Mouse (Mus musculus): ENCODE results near the gene Masp2. TPM values are rescaled to one million over a fixed set of nuclear protein-coding genes. Genes with fewer than 3 reads are reported as not detected.
A peak's percentile ranks its signal among the peaks of the same experiment; 100 is the strongest.

The Masp2 gene
- polyA plus RNA-seq, 1 experiment from 2014 or later: 8.5 TPM

DNA sequence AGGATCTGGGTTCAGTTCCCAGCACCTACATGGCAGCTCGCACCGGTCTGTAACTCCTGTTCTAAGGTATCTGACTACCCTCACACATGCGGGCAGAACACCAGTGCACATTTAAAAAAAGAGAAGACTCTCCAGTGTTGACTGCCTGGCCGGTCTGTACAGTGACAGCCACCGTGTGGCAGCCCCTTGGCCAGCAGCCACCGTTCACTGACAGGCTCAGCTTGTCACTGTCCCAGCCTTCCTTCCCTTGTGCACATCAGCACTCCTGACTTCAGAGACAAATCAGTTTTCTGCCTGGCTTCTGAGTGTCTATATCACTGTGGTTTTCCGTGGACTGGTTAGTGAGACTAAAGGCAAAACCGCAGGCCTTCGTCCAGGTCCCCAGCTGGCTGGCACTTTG lies 13.6 kb upstream of the Masp2 start:
- no peak overlapping the region for H3K27ac ChIP-seq
- peaks cover 17% of the 10 kb centered on the region for H3K36me3 ChIP-seq
- no peak overlapping the region for H3K4me3 ChIP-seq
- H3K9ac ChIP-seq: no peak overlapping the region
- H3K9me3 ChIP-seq (replicated peaks): no peaks in the 10 kb centered on the region
- H3K4me1 ChIP-seq: peaks cover 61% of the 10 kb centered on the region
- no peaks in the 10 kb centered on the region for H3K27me3 ChIP-seq (replicated peaks)
- H3K4me2 ChIP-seq: no peak overlapping the region
- WGBS (ENCODE audit: insufficient replicate concordance): 64% methylated on average over 9 of the region's 9 CpGs
- ATAC-seq: no peak

DNA sequence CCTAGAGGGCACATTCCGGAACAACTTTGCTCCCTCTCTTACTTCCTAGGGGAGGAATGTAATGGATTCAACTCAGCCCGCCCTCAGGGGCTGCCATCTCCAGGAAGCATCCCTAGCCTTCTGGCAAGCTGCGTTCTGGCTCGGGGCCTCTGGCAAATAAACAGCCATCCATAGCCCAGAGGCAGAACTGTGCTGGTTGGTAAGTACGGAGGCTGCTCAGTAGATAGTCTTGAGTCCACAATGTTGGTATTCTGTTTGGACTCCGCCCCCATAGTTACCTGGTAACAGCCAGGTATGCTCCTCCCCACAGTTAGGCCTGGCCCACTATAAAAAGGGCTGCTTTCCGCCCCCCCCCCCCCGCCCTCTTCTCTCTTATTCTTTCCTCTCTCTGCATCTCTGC lies 12.8 kb upstream of the Masp2 start:
- Histone ChIP-seq H3K4me2 (no peak overlapping the region), H3K4me3 (no peak overlapping the region), H3K4me1 (peaks cover 62% of the 10 kb centered on the region), H3K27me3 (replicated peaks) (no peaks in the 10 kb centered on the region), H3K9ac (no peak overlapping the region), H3K9me3 (replicated peaks) (no peaks in the 10 kb centered on the region), H3K27ac (no peak overlapping the region), H3K36me3 (peaks cover 25% of the 10 kb centered on the region)
- no peak for ATAC-seq
- WGBS (ENCODE audit: insufficient replicate concordance): 82% methylated on average over 6 of the region's 8 CpGs

DNA sequence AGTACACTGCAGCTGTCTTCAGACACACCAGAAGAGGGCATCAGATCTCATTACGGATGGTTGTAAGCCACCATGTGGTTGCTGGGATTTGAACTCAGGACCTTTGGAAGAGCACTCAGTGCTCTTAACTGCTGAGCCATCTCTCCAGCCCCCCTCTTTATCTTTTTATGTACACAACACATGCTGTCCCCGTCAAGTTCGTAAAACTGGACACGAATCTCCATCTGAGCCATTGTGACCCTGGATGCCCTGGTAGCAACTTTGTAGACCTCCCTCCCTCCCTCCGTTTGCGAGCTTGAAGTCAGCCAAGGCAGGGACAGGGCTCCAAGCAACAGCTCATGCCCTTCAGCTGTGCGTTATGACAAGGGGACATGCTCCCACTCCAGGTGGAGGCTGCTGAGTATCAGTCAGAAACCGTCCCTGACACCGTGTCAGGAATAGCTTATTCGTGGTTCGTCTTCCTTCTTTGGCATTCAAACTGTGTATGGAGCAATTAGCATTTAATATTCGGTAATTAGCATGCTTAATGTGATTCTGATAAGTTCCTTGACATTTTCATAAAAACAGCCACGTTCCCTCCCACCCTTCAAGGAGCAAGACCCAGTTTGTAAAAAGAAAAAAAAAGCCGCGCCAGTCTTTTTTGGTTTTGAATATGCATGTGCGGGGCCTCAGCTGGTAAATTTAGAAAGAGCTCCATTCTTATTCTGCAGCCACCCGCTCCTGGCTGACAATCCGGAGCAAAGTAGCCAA lies 11.8 kb upstream of the Masp2 start:
- ATAC-seq: no peak
- Histone ChIP-seq H3K4me1 (peaks cover 61% of the 10 kb centered on the region), H3K36me3 (peaks cover 35% of the 10 kb centered on the region), H3K4me2 (peak overlapping the region; percentile 98), H3K9ac (peak overlapping the region; percentile 90), H3K9me3 (replicated peaks) (no peaks in the 10 kb centered on the region), H3K4me3 (peak overlapping the region; percentile 93), H3K27me3 (replicated peaks) (no peaks in the 10 kb centered on the region), H3K27ac (peak overlapping the region; percentile 78)
- 4% methylated on average over 18 of the region's 18 CpGs for WGBS (ENCODE audit: insufficient replicate concordance)

DNA sequence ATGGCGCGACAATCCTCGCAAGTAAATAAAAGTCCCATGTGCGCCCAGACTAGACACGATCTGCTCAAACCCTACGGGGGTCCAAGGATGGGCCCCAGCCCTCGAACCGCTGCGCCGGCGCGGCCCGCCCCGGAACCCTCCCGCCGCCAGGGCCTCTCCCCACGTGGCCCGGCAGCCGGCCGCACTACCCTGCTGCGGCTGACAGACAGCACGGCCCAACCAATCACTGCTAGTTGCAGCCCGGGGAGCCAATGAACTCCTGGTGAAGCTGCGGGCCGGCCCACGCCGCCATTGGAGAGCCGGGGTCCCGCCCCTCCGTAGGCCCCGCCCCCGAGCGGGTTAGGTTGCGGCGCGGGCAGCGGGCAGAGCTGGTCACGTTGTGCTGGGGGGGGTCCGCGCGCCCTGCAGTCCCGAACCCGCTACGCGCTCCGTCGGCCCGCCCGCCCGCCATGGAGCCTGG lies 11.2 kb upstream of the Masp2 start, which contains the start of gene Srm:
Gene Srm (plus strand): TSS at position 333 of the 460 bp plus-strand sequence.
- peak within 1 kb of the TSS; percentile 90 for H3K9ac ChIP-seq
- WGBS (ENCODE audit: insufficient replicate concordance): 0% methylated on average over 37 of the region's 50 CpGs
- ATAC-seq: peak; percentile 98

DNA sequence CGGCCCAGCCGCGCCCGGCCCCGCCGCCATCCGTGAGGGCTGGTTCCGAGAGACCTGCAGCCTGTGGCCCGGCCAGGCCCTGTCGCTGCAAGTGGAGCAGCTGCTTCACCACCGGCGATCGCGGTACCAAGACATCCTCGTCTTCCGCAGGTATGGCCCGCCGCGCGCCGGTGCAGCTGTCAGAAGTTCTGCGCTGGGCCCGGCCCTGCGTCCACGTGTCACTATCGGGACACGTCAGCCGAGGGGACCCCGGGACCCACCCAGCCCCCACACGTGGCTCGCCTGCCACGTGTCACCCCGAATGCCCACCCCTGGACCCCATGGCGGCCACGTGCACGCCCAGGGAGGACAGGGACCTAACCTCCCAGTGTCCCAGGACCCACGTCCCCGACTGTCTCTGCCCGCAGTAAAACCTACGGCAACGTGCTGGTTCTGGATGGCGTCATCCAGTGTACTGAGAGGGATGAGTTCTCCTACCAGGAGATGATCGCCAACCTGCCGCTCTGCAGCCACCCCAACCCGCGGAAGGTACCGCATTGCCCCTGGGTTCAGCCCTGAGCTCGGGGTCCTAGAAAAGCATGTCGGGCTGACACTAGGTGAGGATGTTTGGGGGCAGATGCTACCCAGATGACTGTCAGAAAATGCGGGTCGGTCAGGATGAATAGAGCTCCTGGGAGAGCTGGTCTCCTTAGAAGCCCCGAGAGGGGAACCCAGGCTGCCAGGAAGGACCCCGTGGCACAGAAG lies 10.5 kb upstream of the Masp2 start:
- H3K4me3 ChIP-seq: peak overlapping the region; percentile 93
- H3K36me3 ChIP-seq: peaks cover 47% of the 10 kb centered on the region
- WGBS (ENCODE audit: insufficient replicate concordance): under 1% methylated on average over 53 of the region's 53 CpGs
- H3K27ac ChIP-seq: peak overlapping the region; percentile 78
- H3K9ac ChIP-seq: peak overlapping the region; percentile 90
- peak overlapping the region; percentile 98 for H3K4me2 ChIP-seq
- no peaks in the 10 kb centered on the region for H3K9me3 ChIP-seq (replicated peaks)
- no peaks in the 10 kb centered on the region for H3K27me3 ChIP-seq (replicated peaks)
- peaks cover 52% of the 10 kb centered on the region for H3K4me1 ChIP-seq
- peak; percentile 50 for ATAC-seq

More for the DNA sequence above, 11.2 kb upstream of the Masp2 start, which contains the start of gene Srm:
- H3K27me3 ChIP-seq (replicated peaks): no peaks in the 10 kb centered on the region
- peak within 1 kb of the TSS; percentile 98 for H3K4me2 ChIP-seq
- peaks cover 58% of the 10 kb centered on the region for H3K4me1 ChIP-seq
- H3K36me3 ChIP-seq: peaks cover 41% of the 10 kb centered on the region
- no peaks in the 10 kb centered on the region for H3K9me3 ChIP-seq (replicated peaks)
- H3K27ac ChIP-seq: peak within 1 kb of the TSS; percentile 78
- H3K4me3 ChIP-seq: peak within 1 kb of the TSS; percentile 93

DNA sequence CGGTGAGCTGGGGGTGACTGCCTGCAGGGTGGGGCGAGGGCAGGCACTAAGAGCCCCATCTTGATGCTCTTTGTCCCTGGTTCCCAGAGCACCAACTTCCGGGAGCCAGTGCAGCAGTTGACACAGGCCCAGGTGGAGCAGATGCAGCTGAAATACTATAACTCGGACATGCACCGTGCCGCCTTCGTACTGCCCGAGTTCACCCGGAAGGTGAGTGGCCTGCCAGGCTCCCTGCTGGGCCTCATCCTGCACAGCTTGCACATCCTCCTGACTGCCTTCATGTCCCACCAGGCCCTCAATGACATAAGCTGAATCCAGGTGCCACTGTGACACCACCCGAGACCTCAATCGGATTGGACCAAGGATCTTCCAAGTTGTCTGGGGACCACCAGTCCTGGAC lies 8.4 kb upstream of the Masp2 start:
- Histone ChIP-seq H3K4me2 (peak overlapping the region; percentile 98; the same call in 1 of the 2 replicates), H3K4me1 (peaks cover 41% of the 10 kb centered on the region)

DNA sequence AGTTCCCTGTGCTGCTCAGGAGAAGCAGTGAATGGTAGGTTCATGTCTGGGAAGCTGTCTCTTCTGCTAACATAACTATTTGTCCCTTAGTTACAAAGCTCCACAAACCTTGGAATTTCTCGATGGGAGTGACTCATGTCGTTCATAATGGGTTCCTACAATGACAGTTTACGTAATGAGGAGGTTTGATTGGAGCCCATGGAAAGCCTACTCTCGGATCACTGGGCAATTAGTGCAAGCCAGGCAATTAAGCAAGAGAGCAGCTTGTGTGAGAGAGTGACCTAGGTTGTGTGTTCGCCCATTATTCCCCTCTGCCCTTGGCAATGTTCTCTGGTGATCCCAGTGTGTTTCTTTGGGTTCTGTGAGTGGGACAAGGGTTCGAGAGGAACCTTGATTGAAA lies 6.4 kb upstream of the Masp2 start:
- H3K9ac ChIP-seq: no peak overlapping the region
- H3K4me3 ChIP-seq: no peak overlapping the region
- H3K27ac ChIP-seq: no peak overlapping the region
- ATAC-seq: no peak
- H3K36me3 ChIP-seq: peaks cover 75% of the 10 kb centered on the region
- H3K4me1 ChIP-seq: peaks cover 36% of the 10 kb centered on the region
- H3K27me3 ChIP-seq (replicated peaks): no peaks in the 10 kb centered on the region
- 0 out of 2 replicates have a peak, but pooled peaks cover 5% of the 10 kb centered on the region for H3K9me3 ChIP-seq (replicated peaks)
- 76% methylated on average over 6 of the region's 6 CpGs for WGBS (ENCODE audit: insufficient replicate concordance)
- no peak overlapping the region for H3K4me2 ChIP-seq

More for the DNA sequence above, 8.4 kb upstream of the Masp2 start:
- Histone ChIP-seq H3K36me3 (peaks cover 69% of the 10 kb centered on the region), H3K9ac (no peak overlapping the region), H3K27me3 (replicated peaks) (no peaks in the 10 kb centered on the region), H3K4me3 (no peak overlapping the region), H3K9me3 (replicated peaks) (0 out of 2 replicates have a peak, but pooled peaks cover 4% of the 10 kb centered on the region), H3K27ac (no peak overlapping the region)
- no peak for ATAC-seq
- 83% methylated on average over 11 of the region's 11 CpGs for WGBS (ENCODE audit: insufficient replicate concordance)

DNA sequence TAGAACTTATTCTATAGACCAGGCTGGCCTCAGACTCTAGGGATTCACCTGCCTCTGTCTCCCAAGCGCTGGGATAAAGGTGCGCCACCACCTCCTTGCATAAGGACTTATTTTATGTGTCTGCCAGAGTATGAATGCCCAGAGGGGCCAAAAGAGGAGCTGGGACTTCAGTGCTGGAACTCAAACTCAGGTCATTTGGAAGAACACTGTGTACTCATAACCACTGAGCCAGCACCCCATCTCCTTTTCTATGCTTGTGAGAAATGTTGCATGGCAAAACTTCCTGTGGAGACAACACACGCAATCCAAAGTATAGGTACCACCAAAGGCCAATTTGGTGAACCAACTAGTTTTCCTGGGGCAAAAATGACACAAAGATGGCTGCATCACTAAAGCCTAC lies 5.6 kb upstream of the Masp2 start:
- Histone ChIP-seq H3K27me3 (replicated peaks) (no peaks in the 10 kb centered on the region), H3K36me3 (peaks cover 75% of the 10 kb centered on the region), H3K4me2 (no peak overlapping the region), H3K27ac (no peak overlapping the region), H3K9ac (no peak overlapping the region), H3K9me3 (replicated peaks) (0 out of 2 replicates have a peak, but pooled peaks cover 5% of the 10 kb centered on the region), H3K4me1 (peaks cover 36% of the 10 kb centered on the region), H3K4me3 (no peak overlapping the region)
- ATAC-seq: no peak
- WGBS (ENCODE audit: insufficient replicate concordance): 79% methylated on average over 3 of the region's 3 CpGs

DNA sequence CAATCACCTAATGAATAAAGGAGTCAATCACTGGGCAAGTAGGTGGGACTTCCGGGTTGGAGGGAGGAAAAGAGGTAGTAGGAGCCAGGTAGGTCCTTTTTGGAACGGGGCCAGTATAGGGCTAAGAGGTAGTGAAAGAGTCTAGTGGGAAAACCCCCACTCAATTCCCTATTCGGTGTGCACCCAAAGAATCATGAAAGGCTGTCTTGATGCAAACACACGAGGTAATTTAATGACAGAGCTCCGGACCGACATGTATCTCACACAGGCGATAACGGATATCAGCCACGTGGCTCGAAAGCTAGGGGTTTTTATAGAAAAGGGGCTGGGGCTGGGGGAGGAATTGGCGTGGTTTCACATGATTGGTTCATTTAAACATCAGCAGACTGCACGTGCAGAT lies 3.5 kb upstream of the Masp2 start:
- no peak overlapping the region for H3K9ac ChIP-seq
- no peak overlapping the region for H3K4me2 ChIP-seq
- no peak overlapping the region for H3K27ac ChIP-seq
- H3K4me1 ChIP-seq: peaks cover 28% of the 10 kb centered on the region
- no peak for ATAC-seq
- 0 out of 2 replicates have a peak, but pooled peaks cover 5% of the 10 kb centered on the region for H3K9me3 ChIP-seq (replicated peaks)
- peaks cover 58% of the 10 kb centered on the region for H3K36me3 ChIP-seq
- no peak overlapping the region for H3K4me3 ChIP-seq
- 86% methylated on average over 12 of the region's 12 CpGs for WGBS (ENCODE audit: insufficient replicate concordance)
- H3K27me3 ChIP-seq (replicated peaks): no peaks in the 10 kb centered on the region

DNA sequence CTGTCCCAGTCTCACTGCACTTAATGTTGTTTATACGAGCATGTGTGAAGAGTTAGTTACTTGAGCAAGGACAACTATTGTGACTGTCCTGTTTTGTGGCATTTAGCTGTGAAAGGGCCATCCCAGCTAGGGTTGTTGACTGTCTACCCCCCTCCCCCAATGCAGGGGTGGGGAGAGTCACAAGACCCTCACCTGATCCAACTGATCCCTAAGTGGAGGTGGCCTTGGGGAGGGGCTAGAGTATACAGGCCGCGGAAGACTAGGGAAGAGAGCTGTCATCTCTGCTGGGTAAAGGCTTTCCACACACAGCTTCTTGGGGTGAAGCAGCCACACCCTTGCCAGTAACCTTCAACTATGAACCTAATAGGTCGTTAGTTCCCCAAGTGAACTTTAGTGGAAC lies 2.0 kb upstream of the Masp2 start:
- no peak for ATAC-seq
- Histone ChIP-seq H3K9me3 (replicated peaks) (0 out of 2 replicates have a peak, but pooled peaks cover 5% of the 10 kb centered on the region), H3K9ac (no peak overlapping the region), H3K4me1 (peaks cover 33% of the 10 kb centered on the region), H3K27ac (no peak overlapping the region), H3K4me2 (no peak overlapping the region), H3K27me3 (replicated peaks) (no peaks in the 10 kb centered on the region), H3K4me3 (no peak overlapping the region), H3K36me3 (peaks cover 43% of the 10 kb centered on the region)
- WGBS (ENCODE audit: insufficient replicate concordance): 72% methylated on average over 4 of the region's 4 CpGs

DNA sequence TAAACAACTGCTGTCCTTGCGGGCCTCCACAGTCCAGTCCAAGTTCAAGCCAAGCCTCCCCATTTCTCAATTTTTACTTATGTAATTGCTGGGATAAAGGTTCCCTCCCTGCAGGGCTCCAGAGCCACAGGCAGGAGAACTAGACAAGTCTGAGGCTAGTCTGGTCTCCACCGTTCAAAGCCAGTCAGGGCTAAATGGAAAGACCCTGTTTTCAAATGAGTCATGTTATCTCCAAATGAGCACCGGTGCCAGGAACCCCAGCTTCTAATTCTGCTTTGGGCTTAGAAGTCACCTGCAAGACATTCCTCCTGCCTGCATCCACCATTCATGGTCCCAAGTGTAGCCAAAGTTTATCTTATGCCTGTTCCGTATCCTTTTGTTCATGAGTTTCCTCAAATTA lies 483 bp upstream of the Masp2 start:
- whole genome bisulfite sequencing (ENCODE audit: insufficient replicate concordance): 50% methylated on average over 4 of the region's 4 CpGs
- H3K27me3 ChIP-seq (replicated peaks): no peaks in the 10 kb centered on the region
- H3K27ac ChIP-seq: no peak overlapping the region
- H3K4me1 ChIP-seq: peaks cover 33% of the 10 kb centered on the region
- no peak overlapping the region for H3K4me3 ChIP-seq
- peaks cover 27% of the 10 kb centered on the region for H3K36me3 ChIP-seq
- no peak overlapping the region for H3K9ac ChIP-seq
- 0 out of 2 replicates have a peak, but pooled peaks cover 5% of the 10 kb centered on the region for H3K9me3 ChIP-seq (replicated peaks)
- H3K4me2 ChIP-seq: no peak overlapping the region
- ATAC-seq: no peak

All from liver, embryonic 12.5 days (tissue).